Mouse (Mus musculus): Measurements from ENCODE around the gene Ccdc84. TPM values are rescaled to one million over a fixed set of nuclear protein-coding genes. Genes with fewer than 3 reads are reported as not detected.
"Not testable (repeated sequence)": the region's sequence is repeated elsewhere in the genome, so short reads cannot be mapped to it uniquely, and the experiment has no call there.

The Ccdc84 gene
- polyA plus RNA-seq, 1 experiment, result 15.6 TPM

GRCm38 (mm10) chr9:44412306-44412705 lies 6.1 kb downstream of the Ccdc84 start:
- Histone ChIP-seq H3ac (ENCODE audit: control insufficient read depth, insufficient read length) (no peak overlapping the region), H3K4me2 (ENCODE audit: low read depth) (no peak overlapping the region), H3K79me2 (ENCODE audit: control insufficient read depth, insufficient read depth) (peaks cover 32% of the 10 kb centered on the region), H3K4me3 (no peak overlapping the region), H3K27me3 (ENCODE audit: control insufficient read depth, insufficient read depth, insufficient read length) (no peaks in the 10 kb centered on the region), H3K36me3 (ENCODE audit: control insufficient read depth, insufficient read depth) (peaks cover 46% of the 10 kb centered on the region)
- TF ChIP-seq POLR2AphosphoS2 (IDR thresholded peaks at IDR 0.05; ENCODE audit: insufficient read length, low read depth) (no peak), MYOD1 (IDR thresholded peaks at IDR 0.05; ENCODE audit: control insufficient read depth in 1 of 3, insufficient read length in 2 of 3, low read depth in 2 of 3) (no peak), TCF12 (IDR thresholded peaks at IDR 0.05; ENCODE audit: insufficient read depth, poor library complexity, severe bottlenecking) (no peak), USF1 (IDR thresholded peaks at IDR 0.05; ENCODE audit: low read depth) (no peak), POLR2A (IDR thresholded peaks at IDR 0.05; ENCODE audit: insufficient read length, low read depth) (no peak), REST (IDR thresholded peaks at IDR 0.05; ENCODE audit: insufficient read depth, insufficient read length) (no peak), MAX (IDR thresholded peaks at IDR 0.05; ENCODE audit: low read depth) (no peak), E2F4 (IDR thresholded peaks at IDR 0.05; ENCODE audit: insufficient read depth) (no peak), MYOG (IDR thresholded peaks at IDR 0.05; ENCODE audit: control insufficient read depth in 1 of 3, insufficient read depth in 1 of 3, insufficient read length in 2 of 3, low read depth in 2 of 3) (no peak), SRF (IDR thresholded peaks at IDR 0.05; ENCODE audit: control insufficient read depth, insufficient read length, low read depth) (no peak), TCF3 (IDR thresholded peaks at IDR 0.05; ENCODE audit: insufficient read length, low read depth) (no peak), CEBPB (IDR thresholded peaks at IDR 0.05; ENCODE audit: insufficient read depth, poor library complexity, severe bottlenecking) (no peak)

DNA sequence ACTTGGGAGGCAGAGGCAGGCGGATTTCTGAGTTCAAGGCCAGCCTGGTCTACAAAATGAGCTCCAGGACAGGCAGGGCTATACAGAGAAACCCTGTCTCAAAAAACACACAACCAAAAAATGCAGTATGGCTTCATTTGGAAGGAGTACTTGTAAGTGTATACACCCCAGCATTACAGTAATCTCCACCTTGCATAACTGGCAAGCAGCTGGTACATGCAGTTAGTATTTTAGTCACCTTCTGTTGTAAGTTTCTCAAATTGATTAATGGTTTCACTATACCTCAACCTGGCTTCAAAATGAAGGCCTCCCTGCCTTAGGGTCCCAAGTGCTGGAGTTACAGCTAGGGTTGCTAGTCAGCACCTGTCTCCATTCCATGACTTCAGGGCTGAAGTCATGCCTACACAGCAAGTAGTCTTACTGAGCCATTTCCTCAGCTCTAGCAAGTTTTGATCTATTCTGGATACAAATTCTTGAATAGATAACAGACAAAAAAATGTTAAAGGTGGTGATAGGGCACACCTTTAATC lies 6.7 kb downstream of the Ccdc84 start:
- TF ChIP-seq POLR2AphosphoS2 (IDR thresholded peaks at IDR 0.05; ENCODE audit: insufficient read length, low read depth) (peak; percentile 53), MYOD1 (IDR thresholded peaks at IDR 0.05; ENCODE audit: control insufficient read depth in 1 of 3, insufficient read length in 2 of 3, low read depth in 2 of 3) (no peak), MAX (IDR thresholded peaks at IDR 0.05; ENCODE audit: low read depth) (no peak)
- Histone ChIP-seq H3K4me2 (ENCODE audit: low read depth) (no peak overlapping the region), H3K79me2 (ENCODE audit: control insufficient read depth, insufficient read depth) (peaks cover 29% of the 10 kb centered on the region), H3K36me3 (ENCODE audit: control insufficient read depth, insufficient read depth) (peaks cover 46% of the 10 kb centered on the region), H3K4me3 (no peak overlapping the region), H3K27me3 (ENCODE audit: control insufficient read depth, insufficient read depth, insufficient read length) (no peaks in the 10 kb centered on the region), H3ac (ENCODE audit: control insufficient read depth, insufficient read length) (no peak overlapping the region)

GRCm38 (mm10) chr9:44410647-44411336 lies 7.6 kb downstream of the Ccdc84 start:
- no peak for TF ChIP-seq SRF (IDR thresholded peaks at IDR 0.05; ENCODE audit: control insufficient read depth, insufficient read length, low read depth)
- TF ChIP-seq POLR2AphosphoS2 (IDR thresholded peaks at IDR 0.05; ENCODE audit: insufficient read length, low read depth), result peak; percentile 55
- H3K36me3 ChIP-seq (ENCODE audit: control insufficient read depth, insufficient read depth), result peaks cover 44% of the 10 kb centered on the region
- no peak overlapping the region for H3ac ChIP-seq (ENCODE audit: control insufficient read depth, insufficient read length)
- H3K27me3 ChIP-seq (ENCODE audit: control insufficient read depth, insufficient read depth, insufficient read length), result no peaks in the 10 kb centered on the region
- H3K4me3 ChIP-seq, result no peak overlapping the region
- no peak overlapping the region for H3K4me2 ChIP-seq (ENCODE audit: low read depth)
- peaks cover 37% of the 10 kb centered on the region for H3K79me2 ChIP-seq (ENCODE audit: control insufficient read depth, insufficient read depth)

DNA sequence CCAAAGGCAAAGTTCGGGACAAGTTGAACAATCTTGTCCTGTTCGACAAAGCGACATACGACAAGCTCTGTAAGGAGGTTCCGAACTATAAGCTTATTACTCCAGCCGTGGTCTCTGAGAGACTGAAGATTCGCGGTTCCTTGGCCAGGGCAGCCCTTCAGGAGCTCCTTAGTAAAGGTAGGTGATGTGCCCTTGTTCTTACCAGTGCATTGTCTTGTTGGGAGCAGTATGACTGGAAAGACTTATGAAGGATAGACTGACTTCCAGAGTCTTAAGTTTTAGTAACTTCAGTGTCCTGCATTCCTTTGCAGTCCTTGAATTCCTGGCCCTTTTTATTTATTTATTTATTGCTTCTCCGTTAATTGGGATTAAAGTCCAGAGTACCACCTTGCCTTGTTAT lies 9.7 kb downstream of the Ccdc84 start:
- Histone ChIP-seq H3K4me2 (ENCODE audit: low read depth) (peak overlapping the region; percentile 93), H3K79me2 (ENCODE audit: control insufficient read depth, insufficient read depth) (peaks cover 48% of the 10 kb centered on the region), H3K4me3 (peak overlapping the region; percentile 97), H3K36me3 (ENCODE audit: control insufficient read depth, insufficient read depth) (peaks cover 50% of the 10 kb centered on the region)
- H3ac ChIP-seq (ENCODE audit: control insufficient read depth, insufficient read length); H3K27me3 ChIP-seq (ENCODE audit: control insufficient read depth, insufficient read depth, insufficient read length): not testable (repeated sequence)

DNA sequence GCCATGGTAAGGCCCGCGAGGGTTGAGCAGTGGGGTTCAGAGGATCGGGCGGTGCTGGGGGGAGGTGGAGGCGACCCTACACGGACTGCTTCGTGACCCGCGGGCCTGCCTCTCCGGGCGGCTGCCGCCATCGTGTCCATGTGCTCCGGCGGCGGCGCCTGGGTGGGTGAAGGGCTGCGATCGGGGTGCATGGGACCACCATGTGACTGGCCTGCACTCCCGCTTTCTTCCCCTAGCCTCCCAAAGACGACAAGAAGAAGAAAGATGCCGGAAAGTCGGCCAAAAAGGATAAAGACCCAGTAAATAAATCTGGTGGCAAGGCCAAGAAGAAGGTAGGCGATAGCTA lies 10.6 kb downstream of the Ccdc84 start:
- Histone ChIP-seq H3K27me3 (ENCODE audit: control insufficient read depth, insufficient read depth, insufficient read length) (no peaks in the 10 kb centered on the region), H3K79me2 (ENCODE audit: control insufficient read depth, insufficient read depth) (peaks cover 48% of the 10 kb centered on the region), H3K36me3 (ENCODE audit: control insufficient read depth, insufficient read depth) (peaks cover 50% of the 10 kb centered on the region), H3ac (ENCODE audit: control insufficient read depth, insufficient read length) (peak overlapping the region; percentile 54), H3K4me2 (ENCODE audit: low read depth) (peak overlapping the region; percentile 93), H3K4me3 (peak overlapping the region; percentile 97)
- TF ChIP-seq TCF3 (IDR thresholded peaks at IDR 0.05; ENCODE audit: insufficient read length, low read depth) (no peak), POLR2AphosphoS2 (IDR thresholded peaks at IDR 0.05; ENCODE audit: insufficient read length, low read depth) (peak; percentile 52), POLR2A (IDR thresholded peaks at IDR 0.05; ENCODE audit: insufficient read length, low read depth) (peak; percentile 54)
